Mouse (Mus musculus) brain, embryonic 14.5 days (tissue): ENCODE measurements around the gene Gpr161.

Experiments
- CTCF ChIP-seq: fragments of 200-500 bp; IDR thresholded peaks from 2 replicates; pipeline ENCODE4 v1.5.1; 2012; ENCODE audit warnings: inconsistent platforms, mild to moderate bottlenecking, moderate library complexity, borderline replicate concordance; ENCODE audit not compliant: insufficient read depth, insufficient read length; ENCODE audit errors: extremely low read depth
- POLR2A ChIP-seq: fragments of 200-500 bp; IDR thresholded peaks from 2 replicates; pipeline ENCODE4 v1.6.1; 2012; ENCODE audit warnings: mild to moderate bottlenecking, inconsistent platforms, borderline replicate concordance; ENCODE audit not compliant: poor library complexity, insufficient read depth, insufficient read length, severe bottlenecking; ENCODE audit errors: extremely low read depth

- TF ChIP-seq CTCF, result no peak
- TF ChIP-seq POLR2A, result no peak
These were observed 26.3 kb downstream of the Gpr161 start for GRCm38 (mm10) chr1:165321891-165322290.
